Mouse (Mus musculus): ENCODE measurements at regions not wholly inside any gene's neighbourhood (a gene's known extent, or its start where the extent isn't known, plus 50 kb on each side); places are given as distances from the start of the nearest gene placed in this dataset.

DNA sequence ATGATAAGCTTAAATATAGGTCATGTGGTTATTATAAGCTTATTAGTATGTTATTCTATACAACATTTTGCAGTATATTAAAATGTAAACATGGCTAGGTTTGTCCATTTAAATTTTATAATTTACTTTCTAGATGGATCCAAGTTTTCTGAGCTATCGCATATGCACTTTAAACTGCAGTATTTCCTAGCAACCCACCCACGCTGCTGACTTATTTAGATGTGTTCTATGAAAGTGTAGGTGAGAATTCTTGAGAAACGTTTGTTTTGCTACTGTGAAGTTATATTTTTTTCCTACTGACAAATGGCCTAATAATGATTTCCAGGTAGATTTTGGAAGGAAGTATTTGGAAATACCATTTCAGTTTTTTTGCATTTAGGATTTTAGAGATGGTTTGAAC lies 308.0 kb downstream of the Gbe1 start:
- in situ Hi-C loops (cut with MboI, MseI), result no loop called here

DNA sequence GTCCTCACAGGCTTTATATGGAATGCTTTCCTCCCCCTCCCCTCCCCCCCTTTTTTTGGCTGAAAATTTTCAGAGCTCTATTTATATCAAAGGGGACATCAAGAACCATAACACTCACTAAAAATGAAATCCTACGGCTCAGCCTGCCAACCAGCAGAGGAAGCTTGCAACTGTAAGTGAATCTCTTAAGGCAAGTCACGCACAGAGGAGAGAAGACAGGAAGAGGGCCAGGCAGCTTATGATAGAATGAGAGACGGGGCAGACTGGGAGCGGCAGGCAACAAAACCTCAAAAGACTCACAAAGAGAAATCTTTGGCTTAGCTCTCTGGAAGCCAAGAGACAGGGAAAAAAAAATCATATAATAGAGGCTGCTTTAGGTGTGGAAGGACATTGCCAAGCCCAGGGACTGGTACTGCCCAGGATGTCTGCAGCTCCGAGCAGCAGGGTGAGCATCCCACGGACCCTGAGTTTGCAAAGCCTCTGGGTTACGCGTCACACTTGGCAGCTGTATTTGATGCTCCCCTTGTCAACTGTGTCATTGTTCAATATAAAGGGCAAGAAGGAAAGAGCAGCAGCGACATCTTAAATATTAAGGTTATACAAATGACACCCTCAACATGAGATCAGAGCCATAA lies 330.0 kb downstream of the Gbe1 start:
- in situ Hi-C loops (cut with MboI, MseI), result no loop called here

DNA sequence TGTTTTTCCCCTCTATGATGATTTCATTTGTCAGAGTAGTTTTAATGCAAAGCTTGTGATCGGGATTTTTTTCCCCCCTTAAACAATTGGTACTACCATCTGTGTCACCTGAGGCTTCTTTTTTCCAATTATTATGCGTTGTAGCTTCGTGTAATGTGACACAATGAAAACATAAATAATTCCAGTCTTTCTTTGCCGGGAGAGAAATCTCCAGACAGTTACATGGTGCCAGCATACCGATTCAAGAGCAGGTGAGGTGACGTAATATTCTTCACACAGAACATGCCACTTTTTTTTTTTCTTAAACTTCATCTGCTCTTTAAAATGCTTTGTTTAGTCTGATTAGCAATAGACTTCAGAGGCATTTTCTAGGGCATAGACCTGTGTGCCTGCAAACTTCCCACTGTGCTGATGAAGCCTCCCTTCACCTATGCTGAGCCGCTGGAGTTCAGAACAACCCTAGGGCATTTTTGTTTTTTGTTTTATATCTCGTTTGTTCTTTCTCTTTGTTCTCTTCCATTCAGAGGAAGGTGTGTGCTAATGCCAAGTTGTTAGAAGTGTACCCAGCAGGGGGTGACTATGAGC lies 331.0 kb downstream of the Gbe1 start:
- in situ Hi-C loops (cut with MboI, MseI), result no loop called here

DNA sequence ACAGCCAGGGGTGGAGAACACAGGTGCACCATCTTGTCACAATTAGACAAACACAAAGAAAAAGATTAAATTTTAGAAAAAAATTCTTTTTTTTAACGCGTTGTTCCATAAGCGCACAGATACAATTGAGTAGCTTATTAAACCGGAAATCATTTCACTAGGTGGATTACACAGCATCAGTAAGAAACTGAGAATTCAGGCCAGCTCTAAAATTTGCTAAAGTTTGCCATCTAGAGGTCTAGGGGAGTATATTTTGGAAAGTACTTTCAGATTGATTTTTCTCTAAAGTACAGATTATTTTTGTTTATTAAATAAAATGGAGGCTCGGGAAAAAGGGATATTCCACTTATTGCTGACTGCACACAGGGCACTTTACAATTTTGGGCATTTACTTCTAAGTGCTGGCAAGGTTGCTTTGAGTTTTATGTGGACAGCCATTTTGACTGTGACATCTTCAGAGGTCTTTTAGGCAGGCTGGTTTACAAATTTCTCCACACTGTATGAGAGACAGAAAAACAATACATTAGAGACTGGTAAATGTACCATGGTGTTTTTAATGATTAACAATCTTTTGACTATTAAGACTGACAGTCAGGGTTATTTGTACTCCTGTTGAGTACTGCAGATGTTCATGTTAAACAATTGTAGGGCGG lies 340.8 kb downstream of the Gbe1 start:
- in situ Hi-C loops (cut with MboI, MseI), result no loop called here

DNA sequence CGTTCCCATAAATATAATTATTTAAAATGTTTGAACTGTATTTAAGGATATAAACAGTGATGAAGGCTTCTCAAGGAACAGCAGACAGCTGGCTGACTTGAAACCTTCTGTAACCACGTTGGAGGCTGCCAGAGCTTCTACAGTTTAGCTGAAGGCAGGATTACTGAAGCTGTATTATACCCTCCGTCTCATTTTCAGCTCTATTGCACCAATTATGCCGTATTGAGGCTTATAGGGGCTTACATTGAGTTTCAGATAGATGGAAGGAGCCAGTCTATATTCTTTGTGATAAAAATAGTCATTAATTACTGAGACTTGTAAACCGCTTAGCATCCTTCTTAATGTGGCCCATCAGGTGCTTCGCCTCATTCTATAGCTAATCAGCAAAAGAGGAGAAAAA lies 376.1 kb downstream of the Gbe1 start:
- in situ Hi-C loops (cut with MboI, MseI), result no loop called here

DNA sequence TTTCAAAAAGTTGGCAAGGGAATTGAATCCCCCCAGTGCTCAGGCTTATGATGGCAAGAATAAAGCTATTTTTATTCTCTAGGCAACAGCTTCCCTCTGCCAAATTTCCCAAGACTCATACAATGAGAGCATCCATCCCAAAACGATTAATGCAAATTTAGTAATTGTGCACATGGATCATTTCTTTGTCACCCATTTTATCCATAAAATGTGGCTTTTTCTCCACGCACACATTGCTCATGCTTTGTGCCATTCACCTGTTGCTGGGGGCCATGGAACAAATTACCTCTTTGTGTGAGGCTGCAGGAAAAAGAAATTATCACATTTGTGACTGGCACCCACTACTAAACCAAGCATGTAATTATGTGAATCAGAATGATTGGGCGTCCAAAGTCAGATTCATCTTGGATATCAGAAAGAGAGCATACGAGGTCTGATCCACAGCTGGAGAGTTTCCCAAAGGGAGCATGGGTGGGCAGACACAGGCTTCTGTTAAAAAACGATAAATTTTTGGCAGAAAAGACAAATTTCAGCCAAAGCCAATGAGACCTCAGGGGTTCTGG lies 411.1 kb downstream of the Gbe1 start:
- in situ Hi-C loops (cut with MboI, MseI), result no loop called here

DNA sequence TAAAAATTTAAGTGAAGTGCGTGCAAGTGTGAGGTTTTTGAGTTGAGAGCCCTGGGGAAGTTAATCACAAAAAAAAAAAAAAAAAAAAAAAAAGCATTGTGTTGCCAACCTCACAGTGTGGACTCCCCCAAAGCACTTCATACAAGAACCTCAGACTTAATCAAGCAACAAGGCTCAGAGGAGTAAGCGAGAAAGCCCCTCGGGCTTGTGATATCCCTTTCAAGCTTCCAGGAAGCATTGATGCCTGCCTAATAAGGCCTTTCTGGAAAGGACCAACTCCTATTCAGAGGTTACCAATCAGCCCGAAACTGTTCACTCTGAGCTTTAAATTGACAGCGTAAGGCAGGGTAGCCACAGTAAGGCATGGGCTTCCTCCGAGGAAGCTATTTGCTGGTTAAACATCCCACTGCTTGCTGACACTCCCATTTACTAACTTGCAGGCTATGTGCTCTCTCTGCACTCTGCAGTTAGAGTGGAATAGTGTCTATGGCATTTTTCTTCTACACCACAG lies 411.6 kb downstream of the Gbe1 start:
- in situ Hi-C loops (cut with MboI, MseI), result no loop called here

DNA sequence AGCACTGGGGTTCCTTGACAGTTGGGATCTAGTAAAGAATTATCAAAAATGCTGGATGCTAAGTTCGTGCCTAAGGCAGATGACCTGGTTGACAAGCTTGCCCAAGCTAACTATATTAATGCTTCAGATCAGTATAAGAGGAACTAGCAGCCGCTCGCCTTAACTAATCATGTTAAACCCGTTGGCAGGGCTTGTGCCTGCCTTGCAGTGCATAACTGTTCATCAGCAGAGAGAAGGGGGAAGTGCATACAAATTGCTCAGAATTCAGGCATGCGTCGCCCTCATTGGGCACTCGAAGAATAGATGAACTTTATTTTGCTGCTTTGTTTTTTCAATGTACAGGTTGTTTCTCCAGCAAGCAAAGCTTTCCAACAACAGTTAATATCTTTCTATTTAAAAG lies 419.3 kb downstream of the Gbe1 start:
- in situ Hi-C loops (cut with MboI, MseI), result no loop called here

DNA sequence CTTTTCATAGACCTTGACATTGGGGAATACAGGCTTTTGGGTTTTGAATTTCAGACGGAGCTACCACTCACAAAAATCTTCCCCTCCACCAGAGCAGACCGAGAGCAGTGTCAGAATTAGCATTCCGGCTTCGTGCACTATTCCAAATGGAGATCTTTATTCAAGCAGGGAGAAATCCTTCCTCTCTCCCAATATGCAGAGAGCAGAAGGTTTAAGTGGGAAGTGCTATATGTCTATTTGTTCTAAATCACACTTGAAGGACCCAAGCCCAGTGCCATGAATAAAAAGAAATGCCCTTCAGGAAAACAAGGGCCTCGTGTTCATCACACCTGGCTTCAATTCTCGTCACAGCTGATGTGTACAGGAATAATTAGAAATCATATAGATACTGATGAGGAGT lies 426.3 kb downstream of the Gbe1 start:
- in situ Hi-C loops (cut with MboI, MseI), result no loop called here

DNA sequence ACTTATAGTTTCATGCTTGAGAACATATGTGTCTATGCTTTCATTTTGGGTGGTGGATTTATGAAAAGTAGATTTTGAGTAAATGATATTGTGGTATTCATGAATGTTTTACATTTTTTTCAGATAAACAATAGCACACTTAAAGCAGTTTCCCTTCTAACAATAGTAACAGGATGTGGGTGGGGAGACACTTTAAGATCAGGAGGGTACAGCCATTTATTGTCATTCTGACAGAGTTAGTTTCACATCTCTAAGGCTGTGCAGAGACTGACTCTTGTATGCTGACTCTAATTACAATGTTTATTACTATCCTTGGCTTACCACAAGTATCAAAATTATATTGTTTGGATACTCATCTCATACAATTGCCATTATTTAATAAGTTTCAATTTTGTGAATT lies 440.5 kb downstream of the Gbe1 start:
- in situ Hi-C loops (cut with MboI, MseI), result no loop called here

DNA sequence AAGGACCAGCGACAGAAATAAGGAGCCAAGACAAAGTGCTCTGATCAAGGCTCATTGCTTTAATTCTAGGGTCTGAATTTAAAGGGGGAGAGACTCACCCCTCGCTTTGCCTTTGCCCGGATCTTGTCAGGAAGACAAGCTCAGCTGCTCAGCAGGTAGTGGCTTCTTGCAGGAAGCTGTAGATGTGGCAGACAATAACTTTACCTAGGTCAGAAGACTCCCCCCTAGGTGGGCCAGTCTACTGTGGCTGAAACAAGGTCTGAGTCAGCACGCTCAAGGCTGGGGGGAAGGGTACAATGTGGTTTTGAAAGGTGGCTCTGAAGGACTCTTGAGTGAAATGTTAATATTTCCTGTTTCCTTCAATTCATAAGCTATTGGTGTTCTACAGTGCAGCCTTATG lies 484.3 kb downstream of the Gbe1 start:
- in situ Hi-C loops (cut with MboI, MseI), result no loop called here

DNA sequence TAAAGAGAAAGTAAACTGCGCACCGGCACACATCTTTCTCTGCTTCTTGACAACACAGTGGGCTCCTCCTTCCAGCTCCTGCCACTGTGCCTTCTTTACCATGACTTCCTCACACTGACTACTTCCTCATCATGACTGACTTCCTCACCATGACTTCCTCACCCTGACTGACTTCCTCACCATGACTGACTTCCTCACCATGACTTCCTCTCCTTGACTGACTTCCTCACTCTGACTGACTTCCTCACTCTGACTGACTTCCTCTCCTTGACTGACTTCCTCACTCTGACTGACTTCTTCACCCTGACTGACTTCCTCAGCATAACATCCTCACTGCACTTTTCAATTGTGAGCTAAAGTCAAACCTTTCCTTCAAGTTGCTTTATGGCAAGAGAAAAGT lies 489.8 kb downstream of the Gbe1 start:
- in situ Hi-C loops (cut with MboI, MseI), result no loop called here

DNA sequence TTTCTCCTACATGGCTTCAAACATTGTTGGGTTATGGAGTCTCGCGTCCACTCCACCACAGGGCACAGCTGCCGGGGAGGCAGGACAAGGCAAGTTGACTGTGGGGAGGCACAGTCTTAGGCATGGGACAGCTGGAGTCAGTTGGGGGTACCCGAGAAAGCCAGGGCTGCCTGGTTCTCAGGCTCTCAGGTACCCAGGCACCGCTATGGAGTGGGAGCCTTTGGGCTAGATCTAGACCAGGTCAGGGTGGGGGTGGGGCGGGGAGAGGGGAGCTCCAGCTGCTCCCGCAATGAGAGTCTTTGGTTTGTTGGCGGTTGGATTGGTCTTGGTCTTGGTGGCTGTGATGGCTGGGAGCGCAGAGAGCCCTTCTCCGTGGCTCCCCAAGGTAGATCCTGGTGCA lies 512.2 kb downstream of the Gbe1 start:
- in situ Hi-C loops (cut with MboI, MseI), result no loop called here

DNA sequence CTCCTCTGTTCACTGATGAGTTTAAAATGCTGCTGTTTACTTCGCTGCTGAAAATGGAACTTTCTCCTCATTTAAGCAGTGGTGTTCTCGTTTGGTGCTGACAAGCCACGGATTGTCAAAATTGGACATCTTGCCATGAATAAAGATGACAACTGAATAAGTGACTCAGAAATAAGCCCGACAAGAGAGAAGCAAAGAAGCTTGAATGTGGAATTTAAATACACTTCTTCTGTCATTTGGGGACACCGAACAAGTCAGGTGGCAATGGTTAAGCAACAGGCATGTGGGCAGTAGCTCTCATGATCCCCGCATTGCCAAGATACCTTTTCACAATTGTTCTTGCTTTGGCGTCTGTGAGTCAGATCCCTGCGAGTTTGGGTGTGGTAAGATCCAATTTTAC lies 521.3 kb downstream of the Gbe1 start:
- in situ Hi-C loops (cut with MboI, MseI), result no loop called here

DNA sequence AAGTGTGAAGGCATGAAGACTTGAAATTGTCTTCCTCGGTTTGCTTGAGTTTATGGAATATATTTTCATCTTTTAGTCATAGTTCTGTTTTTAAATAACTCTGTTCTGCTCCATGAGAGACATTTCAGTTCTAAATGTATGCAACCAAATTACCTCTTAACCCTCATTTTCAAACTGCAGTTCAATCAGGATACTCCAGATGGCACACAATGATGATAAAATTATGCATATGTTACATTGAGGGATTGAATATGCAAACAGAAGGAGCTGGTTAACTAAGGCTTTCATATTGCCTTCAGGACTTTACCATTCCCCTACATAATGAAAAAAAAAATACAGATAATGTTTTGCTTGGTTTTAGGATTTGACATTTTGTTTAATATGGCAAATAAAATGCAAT lies 524.4 kb downstream of the Gbe1 start:
- in situ Hi-C loops (cut with MboI, MseI), result no loop called here

DNA sequence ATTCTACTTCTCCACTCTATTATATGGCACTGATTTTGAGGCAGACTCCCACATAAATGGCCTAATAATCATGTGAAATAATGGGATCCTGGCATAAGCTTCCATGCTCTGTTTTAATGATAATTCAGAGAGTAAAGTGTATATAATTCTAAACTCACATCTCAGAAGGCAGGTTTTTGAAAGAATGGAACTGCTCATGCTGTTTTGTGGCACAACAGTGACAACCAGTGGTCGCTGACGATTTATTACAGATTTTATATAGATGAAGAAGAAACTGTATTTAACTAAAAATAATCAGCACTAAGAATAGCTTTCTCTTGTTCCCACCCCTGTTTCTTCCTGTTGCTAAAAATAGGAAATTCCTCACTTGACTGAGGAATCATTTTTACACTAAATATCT lies 554.5 kb downstream of the Gbe1 start:
- in situ Hi-C loops (cut with MboI, MseI), result no loop called here

DNA sequence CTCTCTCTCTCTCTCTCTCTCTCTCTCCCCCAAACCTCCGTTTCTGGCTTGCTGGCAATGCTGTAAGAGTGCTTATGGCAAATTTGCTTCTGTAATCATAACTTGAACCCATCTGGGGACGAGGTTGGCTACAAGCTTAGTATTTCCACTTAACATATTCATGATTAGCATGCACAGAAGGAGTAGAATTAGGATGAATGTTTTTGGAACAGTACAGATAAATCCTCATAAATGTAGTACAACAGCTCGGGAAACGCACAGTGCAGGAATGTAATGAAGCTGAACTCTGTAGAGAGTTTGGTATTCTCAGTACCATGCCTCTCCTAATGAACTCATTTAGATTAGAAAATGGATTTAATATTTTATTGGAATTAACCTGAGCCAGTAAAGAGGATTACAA lies 555.5 kb downstream of the Gbe1 start:
- in situ Hi-C loops (cut with MboI, MseI), result no loop called here

DNA sequence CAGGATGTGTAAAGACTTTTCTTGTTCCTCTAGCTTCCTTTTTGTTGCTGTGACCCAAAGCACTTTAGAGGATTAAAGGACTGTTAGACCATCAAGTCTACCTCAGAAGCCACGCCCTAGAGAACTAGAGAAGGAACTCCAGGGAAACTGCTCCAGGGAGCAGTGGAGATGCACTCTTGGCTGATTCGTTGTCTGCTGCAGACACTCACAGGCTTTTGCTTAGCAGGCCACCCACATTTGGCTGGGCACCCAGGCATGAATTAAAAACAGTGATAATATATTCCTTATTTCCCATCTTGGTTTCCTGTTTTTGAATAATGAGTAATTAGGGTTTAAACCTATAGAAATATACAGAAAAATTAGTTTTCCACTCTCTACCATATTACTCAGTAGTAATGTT lies 560.3 kb downstream of the Gbe1 start:
- in situ Hi-C loops (cut with MboI, MseI), result no loop called here

DNA sequence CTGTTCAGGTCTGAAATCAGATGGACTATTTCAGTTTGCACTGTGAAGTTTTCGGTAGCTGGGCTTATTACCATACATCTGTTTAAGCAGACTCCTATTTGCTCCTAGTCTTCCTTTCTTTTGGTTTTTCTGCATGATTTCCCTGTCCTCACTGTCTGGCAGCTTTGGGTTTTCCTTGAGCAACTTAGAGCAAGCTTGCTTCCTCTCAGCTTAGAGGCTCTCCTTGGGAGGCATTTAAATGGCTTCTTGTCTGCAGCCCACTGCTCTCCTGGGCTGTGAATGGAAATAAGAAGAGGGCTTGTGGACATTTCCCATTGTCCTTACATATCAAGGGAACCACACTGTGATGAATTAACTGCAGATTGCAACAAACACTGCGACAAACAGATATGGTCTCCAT lies 566.9 kb downstream of the Gbe1 start:
- in situ Hi-C loops (cut with MboI, MseI), result no loop called here

DNA sequence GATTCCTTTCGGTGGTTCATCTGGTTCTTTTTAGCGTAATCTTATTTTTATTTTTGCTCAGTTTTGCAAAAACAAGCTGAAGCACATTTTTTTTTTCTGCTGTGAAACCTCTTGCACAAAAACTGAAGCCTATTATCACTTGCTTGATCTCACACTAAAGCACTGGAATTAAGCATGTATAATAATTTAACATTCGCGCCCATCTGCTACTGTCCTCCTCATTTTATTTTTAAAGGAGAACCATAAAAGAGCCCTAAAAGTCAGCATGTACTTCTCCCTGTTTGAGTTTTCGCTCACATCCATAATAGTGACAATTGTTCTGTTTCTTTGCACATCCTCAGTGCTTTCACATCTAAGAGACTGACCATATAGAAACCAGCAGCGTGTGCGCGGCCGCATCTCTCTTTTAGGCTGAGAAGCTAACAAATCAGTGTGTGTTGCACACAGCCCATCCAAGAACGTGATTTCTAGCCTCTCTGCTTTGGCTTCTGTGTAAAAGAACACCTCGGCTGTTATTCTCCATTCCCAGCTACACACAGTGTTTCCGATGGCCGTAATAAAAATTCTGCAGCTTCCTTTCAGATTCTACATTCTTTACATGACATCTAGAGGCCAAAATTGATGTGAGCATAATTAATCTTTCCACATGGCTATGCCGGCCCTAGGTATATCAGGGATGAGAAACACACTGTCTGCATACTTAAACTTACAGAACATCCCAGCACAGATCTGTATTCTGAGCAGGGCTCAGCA lies 567.5 kb downstream of the Gbe1 start:
- in situ Hi-C loops (cut with MboI, MseI), result no loop called here

DNA sequence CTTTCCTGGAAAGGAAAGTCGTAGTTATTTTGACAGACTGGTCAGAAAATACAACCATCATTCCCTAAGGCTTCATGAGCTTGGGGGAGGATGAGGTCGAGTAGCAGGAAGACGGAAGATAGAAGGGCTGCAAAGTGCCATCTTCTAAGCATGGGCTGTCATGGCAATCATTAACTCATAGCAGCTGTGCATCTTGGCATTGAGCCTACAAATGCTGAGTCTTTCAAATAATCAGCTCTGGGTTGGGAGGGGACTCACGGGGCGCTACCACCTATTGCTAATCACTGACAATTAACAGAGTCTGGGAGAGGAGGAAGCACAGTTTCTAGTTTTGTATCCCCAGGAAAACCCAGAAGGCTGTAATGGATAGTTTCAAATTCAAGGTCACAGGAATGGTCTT lies 586.3 kb downstream of the Gbe1 start:
- in situ Hi-C loops (cut with MboI, MseI), result loop anchor here (10.0 kb wide), 1 partner anchor 65 kb away; no protein-coding TSS in a partner anchor

DNA sequence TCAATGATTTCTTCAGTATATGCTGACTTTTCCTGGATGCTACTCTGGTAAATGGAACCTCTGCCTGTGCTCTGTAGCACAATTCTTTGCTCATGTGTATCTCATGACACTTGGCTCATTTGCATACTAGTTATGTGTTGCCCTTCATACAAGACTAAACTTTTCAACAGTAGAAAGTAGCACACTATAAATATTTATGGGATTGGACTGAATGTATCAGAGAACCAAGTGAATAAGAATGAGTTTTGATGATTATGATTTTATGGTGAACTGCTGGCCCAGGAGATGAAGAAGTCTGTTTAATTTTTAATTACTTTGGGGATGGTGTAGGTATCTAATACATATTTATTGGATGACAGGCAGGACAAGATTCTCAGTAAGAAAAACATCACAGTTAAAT lies 606.3 kb downstream of the Gbe1 start:
- in situ Hi-C loops (cut with MboI, MseI), result no loop called here

Data from T-helper 1 cell (primary cell).